Mouse (Mus musculus) forebrain, postnatal 0 days (tissue): ENCODE results near the gene Gm10837. TPM values are rescaled to one million over a fixed set of nuclear protein-coding genes. Genes with fewer than 3 reads are reported as not detected.

Experiments
- ATAC-seq: fragments of 200-750 bp; cut with Nextera tagmentation; 2 replicates; pipeline ENCODE4 v1.8.0; 2017; ENCODE audit warnings: mild to moderate bottlenecking, moderate library complexity
- DNase-seq: peaks from one replicate; pipeline ENCODE4 v3.0.0-alpha.2; 2015
- H3K27ac ChIP-seq: fragments of 300-500 bp; sonication (generic); 2 replicates; pipeline ENCODE4 v1.5.1; 2014; ENCODE audit warnings: low read depth, mild to moderate bottlenecking, antibody characterized with exemption, low read length, moderate library complexity, mixed read lengths
- H3K27me3 ChIP-seq: fragments of 300-500 bp; sonication (generic); 2 replicates; pipeline ENCODE4 v1.6.1; 2014; ENCODE audit warnings: mild to moderate bottlenecking, low read length, mixed read lengths; ENCODE audit not compliant: insufficient read depth
- H3K36me3 ChIP-seq: fragments of 300-500 bp; sonication (generic); 2 replicates; pipeline ENCODE4 v1.6.1; 2014; ENCODE audit warnings: mild to moderate bottlenecking, moderate library complexity; ENCODE audit not compliant: insufficient read depth
- H3K4me1 ChIP-seq: fragments of 300-500 bp; sonication (generic); 2 replicates; pipeline ENCODE4 v1.6.1; 2014; ENCODE audit warnings: antibody characterized with exemption; ENCODE audit not compliant: insufficient read depth
- H3K4me2 ChIP-seq: fragments of 300-500 bp; sonication (generic); 2 replicates; pipeline ENCODE4 v1.6.1; 2014; ENCODE audit warnings: low read depth, mild to moderate bottlenecking, moderate library complexity
- H3K4me3 ChIP-seq: fragments of 300-500 bp; sonication (generic); 2 replicates; pipeline ENCODE4 v1.5.1; 2014; ENCODE audit warnings: low read depth, low read length, mixed read lengths
- H3K9ac ChIP-seq: fragments of 300-500 bp; sonication (generic); 2 replicates; pipeline ENCODE4 v1.6.1; 2014; ENCODE audit warnings: mild to moderate bottlenecking
- H3K9me3 ChIP-seq: fragments of 300-500 bp; sonication (generic); 2 replicates; pipeline ENCODE4 v1.6.1; 2016; ENCODE audit warnings: low read length
- CTCF ChIP-seq: sonication (generic); IDR thresholded peaks from 2 replicates; pipeline ENCODE4 v1.5.1; 2016; ENCODE audit warnings: antibody characterized with exemption, control low read depth, low read depth
- WGBS: fragments of 180-500 bp; shearing (Covaris S2); extraction: QIAGEN DNeasy Blood & Tissue Kit; methylation state at CpG from one replicate; pipeline ENCODE4 v1.1.7; 2014; 5-methylcytosine and 5-hydroxymethylcytosine counted together
- polyA plus RNA-seq: library from polyadenylated mRNA; unstranded; fragments of >200 nt; fragmentation: Nextera tagmentation; extraction: Ambion mirVana; gene quantifications from 2 replicates; pipeline ENCODE4 v1.2.1, GENCODE M21; 2015
- total RNA-seq: library from RNA; depleted of rRNA; stranded (reverse); fragments of >200 nt; gene quantifications from 2 replicates; pipeline ENCODE4 v1.2.3, GENCODE M21; 2014; rRNA removed

The Gm10837 gene
- total RNA-seq (0.15 and 1.0 TPM in 2 replicates), polyA plus RNA-seq (0.23 TPM in 1 of 2 replicates, not detected in the other)

DNA sequence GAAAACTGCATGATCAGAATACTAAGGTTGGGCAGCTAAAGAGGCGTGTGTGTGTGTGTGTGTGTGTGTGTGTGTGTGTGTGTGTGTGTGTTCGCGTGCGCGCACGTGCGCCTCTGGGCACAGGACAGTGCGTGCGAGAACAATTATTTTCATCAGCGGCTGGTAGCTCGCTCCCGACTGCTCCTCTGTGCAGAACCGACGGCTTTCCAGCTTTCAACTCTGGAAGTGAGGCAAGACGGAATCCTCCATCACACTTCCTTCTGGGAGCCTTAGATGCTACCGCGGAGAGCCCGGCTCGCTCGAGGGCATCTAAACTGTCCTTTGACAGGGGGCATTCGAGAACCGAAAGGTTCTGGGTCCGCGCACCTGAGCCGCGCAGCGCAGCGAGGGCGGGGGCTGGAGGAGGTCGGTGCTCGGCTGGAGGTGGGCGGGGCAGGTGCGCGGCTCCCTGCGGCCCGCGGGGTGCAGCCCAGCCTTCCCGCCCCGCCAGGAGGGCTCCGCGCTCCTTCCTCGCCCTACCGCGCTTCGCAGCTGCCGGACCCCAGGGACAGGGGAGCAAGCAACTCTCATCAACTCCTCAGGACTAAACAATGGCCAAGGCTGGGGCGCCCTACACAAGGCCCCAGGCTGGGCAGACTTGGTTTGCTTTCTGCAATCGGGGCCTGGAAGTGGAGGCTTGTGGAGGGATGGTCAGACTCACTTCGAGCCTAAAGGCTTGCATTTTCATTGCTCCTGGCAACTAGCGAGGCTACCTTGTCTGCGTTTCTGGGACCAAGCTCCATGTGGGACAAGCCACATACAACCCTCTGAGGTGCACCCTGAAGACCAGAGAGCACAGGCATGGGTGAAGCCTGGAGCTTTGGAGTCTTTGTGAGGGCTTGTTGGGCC, at the start of gene Gm10837:
Gene Gm10837 (plus strand): TSS at position 146 of the 888 bp plus-strand sequence.
- no peaks in the 10 kb centered on the region for H3K36me3 ChIP-seq
- peak; percentile 10 for DNase-seq
- peak within 1 kb of the TSS; percentile 40 for H3K4me2 ChIP-seq
- peak within 1 kb of the TSS; percentile 16 for H3K4me3 ChIP-seq
- peaks cover 35% of the 10 kb centered on the region for H3K27me3 ChIP-seq
- peak; percentile 58 for ATAC-seq
- H3K27ac ChIP-seq, result peak within 1 kb of the TSS; percentile 50; the same call in 1 of the 2 replicates
- H3K9ac ChIP-seq, result 0 out of 2 replicates have a peak within 1 kb of the TSS, but pooled peaks have one; percentile 18
- no peak for TF ChIP-seq CTCF
- WGBS, result 2% methylated on average over 50 of the region's 51 CpGs
- no peaks in the 10 kb centered on the region for H3K9me3 ChIP-seq
- H3K4me1 ChIP-seq, result no peaks in the 10 kb centered on the region

DNA sequence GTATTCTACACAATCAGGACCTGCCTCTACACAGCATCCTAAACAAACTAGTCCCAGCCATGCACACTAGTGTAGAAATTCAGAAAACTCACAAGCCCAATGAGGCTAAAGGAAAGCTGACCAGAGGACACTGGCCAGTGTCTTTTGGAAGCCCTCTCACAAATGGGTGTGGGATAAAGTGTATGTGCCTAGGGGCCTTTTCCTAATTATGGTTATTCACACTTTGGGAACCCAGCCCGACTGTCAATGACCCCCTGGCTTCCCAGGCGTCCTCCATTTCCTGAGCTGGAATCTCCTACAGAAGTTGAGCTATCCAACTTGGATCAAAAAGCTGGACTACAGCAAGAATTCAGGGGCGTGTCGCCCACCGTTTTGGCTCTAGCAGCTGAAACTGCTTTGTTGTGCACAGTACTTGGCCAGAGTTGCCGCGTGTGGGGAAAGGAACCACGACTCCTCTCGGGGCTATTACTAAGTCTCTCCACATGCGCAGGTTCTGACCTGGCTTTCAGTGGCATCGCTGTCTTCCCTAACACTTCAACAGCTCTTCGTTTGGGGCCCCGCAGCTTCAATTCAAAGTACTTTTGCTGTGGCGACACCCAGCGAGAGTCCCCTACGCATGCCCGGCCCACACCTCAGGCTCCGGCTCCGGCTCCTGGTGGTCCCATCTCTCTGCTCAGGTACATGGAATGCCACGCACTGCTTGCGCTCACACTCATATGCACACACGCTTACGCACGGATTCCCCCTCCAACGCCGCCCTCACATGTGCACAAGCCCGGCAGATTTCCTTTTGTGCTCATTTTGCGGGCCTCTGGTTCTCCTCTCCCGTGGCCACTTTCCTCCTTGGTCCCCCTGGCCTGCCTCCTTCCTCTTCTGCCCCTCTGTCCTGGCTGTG, 40.5 kb upstream of the Gm10837 start:
- H3K9me3 ChIP-seq, result no peaks in the 10 kb centered on the region
- H3K9ac ChIP-seq, result peak overlapping the region; percentile 35; the same call in 1 of the 2 replicates
- no peaks in the 10 kb centered on the region for H3K36me3 ChIP-seq
- peak overlapping the region; percentile 45 for H3K27ac ChIP-seq
- DNase-seq (peak; percentile 35), ATAC-seq (no peak)
- peak overlapping the region; percentile 59 for H3K4me2 ChIP-seq
- H3K4me1 ChIP-seq, result peaks cover 18% of the 10 kb centered on the region
- TF ChIP-seq CTCF, result 0 out of 2 replicates have a peak, but pooled peaks have one; percentile 2
- H3K27me3 ChIP-seq, result peaks cover 34% of the 10 kb centered on the region
- H3K4me3 ChIP-seq, result peak overlapping the region; percentile 24
- 5% methylated on average over 29 of the region's 29 CpGs for WGBS

DNA sequence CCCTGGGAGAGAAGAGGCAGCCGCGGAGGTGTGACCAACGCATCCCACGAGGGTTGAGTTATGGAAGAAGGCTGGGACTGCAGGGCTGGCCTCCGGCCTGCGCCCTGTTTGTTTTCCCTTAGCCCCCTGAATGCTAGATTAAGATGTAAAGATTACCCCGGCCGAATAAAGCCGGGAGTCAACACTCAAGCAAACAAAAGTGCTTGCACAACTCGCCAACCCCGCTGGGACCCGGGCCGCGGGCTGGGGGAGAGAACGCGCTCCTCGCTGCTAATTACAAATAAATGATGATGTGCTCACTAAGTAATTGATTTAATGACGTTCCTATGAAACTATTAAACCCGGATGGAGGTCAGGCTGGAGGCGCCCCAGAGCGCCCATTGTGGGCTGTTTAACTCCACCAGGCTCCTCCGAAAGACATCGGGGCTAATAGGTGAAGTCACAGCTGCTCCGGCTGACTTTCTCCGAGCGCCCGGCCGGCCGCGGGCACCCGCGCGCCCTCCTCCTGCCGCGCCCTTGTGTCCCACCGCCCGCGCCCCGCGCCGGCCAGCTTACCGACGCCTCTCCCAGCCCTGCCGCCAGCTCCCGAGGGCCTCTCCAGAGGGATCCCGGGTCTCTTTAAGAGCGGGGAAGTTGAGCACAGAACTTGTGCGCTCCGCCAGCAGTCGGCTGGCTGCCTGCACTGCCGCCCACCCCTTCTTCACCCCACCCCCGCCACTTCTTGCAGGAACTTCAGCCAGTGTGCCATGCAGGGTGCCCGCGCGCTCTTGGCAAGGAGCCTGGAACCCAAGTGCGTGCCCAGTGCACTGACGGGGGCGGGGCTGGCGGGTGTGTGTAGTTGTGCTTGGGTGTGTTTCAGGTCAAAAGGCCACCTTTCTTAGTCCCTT, 39.6 kb upstream of the Gm10837 start, which contains the start of gene Gm5089:
Gene Gm5089 (minus strand): TSS at position 620 of the 887 bp plus-strand sequence.
- peak within 1 kb of the TSS; percentile 35; the same call in 1 of the 2 replicates for H3K9ac ChIP-seq
- H3K9me3 ChIP-seq, result no peaks in the 10 kb centered on the region
- TF ChIP-seq CTCF, result no peak
- peaks cover 18% of the 10 kb centered on the region for H3K4me1 ChIP-seq
- no peaks in the 10 kb centered on the region for H3K36me3 ChIP-seq
- peaks cover 34% of the 10 kb centered on the region for H3K27me3 ChIP-seq
- peak; percentile 43 for DNase-seq
- ATAC-seq, result peak; percentile 58
- H3K27ac ChIP-seq, result peak within 1 kb of the TSS; percentile 45
- peak within 1 kb of the TSS; percentile 59 for H3K4me2 ChIP-seq
- H3K4me3 ChIP-seq, result peak within 1 kb of the TSS; percentile 24
- WGBS, result 2% methylated on average over 57 of the region's 59 CpGs

DNA sequence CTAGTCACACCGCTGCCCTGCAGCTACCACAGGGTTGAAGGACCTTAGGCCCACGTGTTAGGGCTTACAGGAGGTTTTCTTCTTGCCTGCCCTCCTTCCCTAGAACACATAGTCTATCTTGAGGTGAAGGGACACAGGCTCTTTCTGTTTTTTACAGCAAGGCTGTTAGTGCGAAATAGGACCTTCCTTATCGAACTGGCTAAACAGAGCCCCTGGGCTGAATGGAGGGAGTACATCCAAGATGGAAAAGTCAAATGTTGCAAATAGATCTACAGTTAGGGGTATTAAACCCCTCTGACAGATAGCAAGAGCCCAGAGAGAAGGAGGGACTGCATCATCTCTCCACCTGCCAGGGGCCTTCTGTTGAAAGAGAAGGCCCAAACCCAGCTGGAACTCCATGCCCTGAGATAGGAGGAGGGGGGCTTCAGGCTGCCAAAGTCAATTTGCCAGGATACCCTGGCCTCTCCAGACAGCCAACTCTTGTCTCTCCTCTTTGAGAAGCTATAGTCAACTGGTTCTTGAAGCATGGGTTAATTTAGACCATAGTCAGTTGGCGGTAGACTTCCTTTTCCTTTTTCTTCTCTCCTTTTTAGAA, 38.7 kb upstream of the Gm10837 start:
- Histone ChIP-seq H3K9me3 (no peaks in the 10 kb centered on the region), H3K36me3 (no peaks in the 10 kb centered on the region), H3K27me3 (peaks cover 34% of the 10 kb centered on the region), H3K9ac (no peak overlapping the region), H3K4me1 (peaks cover 18% of the 10 kb centered on the region), H3K4me3 (no peak overlapping the region), H3K27ac (no peak overlapping the region), H3K4me2 (0 out of 2 replicates have a peak overlapping the region, but pooled peaks have one; percentile 59)
- DNase-seq, result peak; percentile 20
- 67% methylated on average over 5 of the region's 5 CpGs for WGBS
- TF ChIP-seq CTCF, result no peak
- ATAC-seq, result no peak

- TF ChIP-seq CTCF, result no peak
- H3K9me3 ChIP-seq, result no peaks in the 10 kb centered on the region
- 0 out of 2 replicates have a peak overlapping the region, but pooled peaks have one; percentile 21 for H3K4me3 ChIP-seq
- H3K27me3 ChIP-seq, result peaks cover 34% of the 10 kb centered on the region
- peak overlapping the region; percentile 64 for H3K27ac ChIP-seq
- H3K4me2 ChIP-seq, result peak overlapping the region; percentile 43
- DNase-seq, result peak; percentile 41
- 15% methylated on average over 13 of the region's 13 CpGs for WGBS
- no peak for ATAC-seq
- no peaks in the 10 kb centered on the region for H3K36me3 ChIP-seq
- H3K4me1 ChIP-seq, result peaks cover 18% of the 10 kb centered on the region
- no peak overlapping the region for H3K9ac ChIP-seq
Observed at GRCm38 (mm10) chr14:122452701-122453387, 37.5 kb upstream of the Gm10837 start.
